Mouse (Mus musculus): ENCODE measurements around the gene Pphln1. TPM values are rescaled to one million over a fixed set of nuclear protein-coding genes. Genes with fewer than 3 reads are reported as not detected.

Pphln1 gene
- polyA plus RNA-seq, 1 experiment from 2014 or later: 42.6 TPM

DNA sequence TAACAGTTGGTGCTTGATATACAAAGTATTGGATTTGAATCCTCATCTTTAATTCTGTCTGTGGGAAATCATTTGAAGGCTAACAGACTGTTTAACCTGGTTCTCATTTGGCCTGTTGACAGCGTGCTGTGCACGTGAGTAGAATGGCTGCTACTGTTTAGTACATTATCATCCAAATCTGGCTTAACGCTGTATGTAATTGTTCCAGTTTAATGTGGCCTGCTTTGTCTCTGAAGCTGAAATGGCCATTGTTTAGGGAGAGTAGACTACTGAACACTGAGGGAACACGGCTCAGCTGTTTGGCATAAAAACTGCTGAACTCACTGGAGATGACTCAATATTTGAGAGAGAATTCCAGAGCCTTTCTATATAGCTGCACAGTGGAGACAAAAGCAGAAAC lies 81.3 kb downstream of the Pphln1 start:
- H3K36me3 ChIP-seq (ENCODE audit: control insufficient read depth, insufficient read depth, low read length): no peaks in the 10 kb centered on the region
- no peak for ATAC-seq (ENCODE audit: low read depth)
- no peaks in the 10 kb centered on the region for H3K27me3 ChIP-seq (ENCODE audit: control insufficient read depth, insufficient read depth, low read depth, low read length)
- H3K4me1 ChIP-seq (replicated peaks; ENCODE audit: control insufficient read depth, insufficient read depth, low read length): peaks cover 18% of the 10 kb centered on the region
- no peak overlapping the region for H3K27ac ChIP-seq (ENCODE audit: low read length)
- 76% methylated on average over 4 of the region's 4 CpGs for WGBS
- H3K9me3 ChIP-seq (ENCODE audit: control insufficient read depth, low read length): no peaks in the 10 kb centered on the region
- H3K9ac ChIP-seq (ENCODE audit: low read length): no peak overlapping the region
- H3K4me3 ChIP-seq (ENCODE audit: low read length): no peak overlapping the region
- no peak overlapping the region for H3K4me2 ChIP-seq (ENCODE audit: low read depth, low read length)

DNA sequence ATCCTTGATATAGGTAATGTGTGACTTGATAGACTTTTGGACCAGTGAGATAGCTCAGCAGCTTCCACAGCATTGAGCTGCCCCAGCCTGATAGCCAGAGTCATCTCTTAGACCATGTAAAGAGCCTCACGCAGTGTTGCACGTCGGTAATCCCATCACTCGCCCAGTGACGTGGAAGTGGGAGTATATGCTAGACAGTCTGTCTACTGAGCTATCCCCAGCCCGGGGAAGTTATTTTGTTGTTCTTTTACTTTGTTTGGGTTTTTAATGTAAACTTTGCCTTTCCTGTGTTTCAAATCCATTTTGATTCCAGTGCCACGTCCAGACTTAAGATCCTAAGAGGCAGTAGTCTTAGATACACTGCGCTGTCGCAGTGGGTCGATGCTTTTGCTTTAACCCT lies 83.0 kb downstream of the Pphln1 start:
- Histone ChIP-seq H3K27ac (ENCODE audit: low read length) (no peak overlapping the region), H3K27me3 (ENCODE audit: control insufficient read depth, insufficient read depth, low read depth, low read length) (no peaks in the 10 kb centered on the region), H3K4me1 (replicated peaks; ENCODE audit: control insufficient read depth, insufficient read depth, low read length) (peaks cover 10% of the 10 kb centered on the region; the same call in 1 of the 2 replicates), H3K4me2 (ENCODE audit: low read depth, low read length) (no peak overlapping the region), H3K9ac (ENCODE audit: low read length) (no peak overlapping the region), H3K9me3 (ENCODE audit: control insufficient read depth, low read length) (no peaks in the 10 kb centered on the region), H3K36me3 (ENCODE audit: control insufficient read depth, insufficient read depth, low read length) (no peaks in the 10 kb centered on the region), H3K4me3 (ENCODE audit: low read length) (no peak overlapping the region)
- 64% methylated on average over 10 of the region's 10 CpGs for WGBS
- 0 out of 2 replicates have a peak, but pooled peaks have one; percentile 46 for ATAC-seq (ENCODE audit: low read depth)

DNA sequence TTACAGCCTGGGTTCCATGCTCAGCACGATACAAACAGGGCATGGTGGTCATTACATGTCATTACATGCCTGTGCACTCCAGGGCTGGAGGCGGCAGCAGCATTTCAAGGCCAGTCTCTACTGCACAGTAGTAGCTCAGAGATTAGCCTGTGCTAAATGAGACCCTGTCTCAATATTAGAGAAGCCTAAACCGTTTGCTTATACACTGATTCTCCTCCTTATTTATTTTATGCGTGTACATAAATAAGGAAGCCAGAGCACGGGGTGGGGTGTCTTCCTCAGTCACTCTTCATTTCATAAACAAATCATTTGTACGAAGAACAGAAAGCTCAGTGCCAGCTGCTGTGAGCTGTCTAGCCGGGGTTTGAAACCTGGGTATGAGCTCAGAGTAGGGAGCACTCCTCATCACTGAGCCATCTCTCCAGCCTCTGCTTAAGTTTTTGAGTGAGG lies 86.1 kb downstream of the Pphln1 start:
- 34% methylated on average over 7 of the region's 7 CpGs for WGBS
- Histone ChIP-seq H3K27ac (ENCODE audit: low read length) (peak overlapping the region; percentile 70), H3K9ac (ENCODE audit: low read length) (no peak overlapping the region), H3K4me2 (ENCODE audit: low read depth, low read length) (no peak overlapping the region), H3K9me3 (ENCODE audit: control insufficient read depth, low read length) (no peaks in the 10 kb centered on the region), H3K4me3 (ENCODE audit: low read length) (no peak overlapping the region), H3K27me3 (ENCODE audit: control insufficient read depth, insufficient read depth, low read depth, low read length) (no peaks in the 10 kb centered on the region), H3K4me1 (replicated peaks; ENCODE audit: control insufficient read depth, insufficient read depth, low read length) (peaks cover 7% of the 10 kb centered on the region; the same call in 1 of the 2 replicates), H3K36me3 (ENCODE audit: control insufficient read depth, insufficient read depth, low read length) (0 out of 2 replicates have a peak, but pooled peaks cover 2% of the 10 kb centered on the region)
- peak; percentile 72 for ATAC-seq (ENCODE audit: low read depth)

DNA sequence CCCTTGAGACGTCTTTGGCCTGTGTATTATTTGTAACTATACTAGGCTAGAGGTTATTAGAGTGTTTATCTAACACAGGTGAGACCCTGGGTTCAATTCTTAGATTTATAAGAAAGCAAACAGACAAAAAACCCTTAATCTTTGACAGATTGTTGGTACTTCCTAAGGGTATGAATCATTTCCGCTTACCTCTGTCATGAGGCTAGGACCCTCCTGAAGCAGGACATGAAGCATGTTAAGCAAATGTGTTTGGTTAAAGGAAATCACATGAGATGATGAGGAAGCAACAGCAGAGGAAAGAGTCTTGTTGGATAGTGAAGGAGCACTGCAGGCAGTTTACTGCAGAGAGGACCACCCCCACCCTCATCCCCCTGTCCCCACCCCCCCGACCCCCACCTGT lies 87.1 kb downstream of the Pphln1 start:
- 49% methylated on average over 3 of the region's 3 CpGs for WGBS
- H3K27me3 ChIP-seq (ENCODE audit: control insufficient read depth, insufficient read depth, low read depth, low read length): no peaks in the 10 kb centered on the region
- H3K9ac ChIP-seq (ENCODE audit: low read length): no peak overlapping the region
- H3K4me3 ChIP-seq (ENCODE audit: low read length): no peak overlapping the region
- no peaks in the 10 kb centered on the region for H3K9me3 ChIP-seq (ENCODE audit: control insufficient read depth, low read length)
- ATAC-seq (ENCODE audit: low read depth): 0 out of 2 replicates have a peak, but pooled peaks have one; percentile 40
- peaks cover 7% of the 10 kb centered on the region; the same call in 1 of the 2 replicates for H3K4me1 ChIP-seq (replicated peaks; ENCODE audit: control insufficient read depth, insufficient read depth, low read length)
- no peak overlapping the region for H3K4me2 ChIP-seq (ENCODE audit: low read depth, low read length)
- H3K27ac ChIP-seq (ENCODE audit: low read length): peak overlapping the region; percentile 67; the same call in 1 of the 2 replicates
- H3K36me3 ChIP-seq (ENCODE audit: control insufficient read depth, insufficient read depth, low read length): 0 out of 2 replicates have a peak, but pooled peaks cover 2% of the 10 kb centered on the region

DNA sequence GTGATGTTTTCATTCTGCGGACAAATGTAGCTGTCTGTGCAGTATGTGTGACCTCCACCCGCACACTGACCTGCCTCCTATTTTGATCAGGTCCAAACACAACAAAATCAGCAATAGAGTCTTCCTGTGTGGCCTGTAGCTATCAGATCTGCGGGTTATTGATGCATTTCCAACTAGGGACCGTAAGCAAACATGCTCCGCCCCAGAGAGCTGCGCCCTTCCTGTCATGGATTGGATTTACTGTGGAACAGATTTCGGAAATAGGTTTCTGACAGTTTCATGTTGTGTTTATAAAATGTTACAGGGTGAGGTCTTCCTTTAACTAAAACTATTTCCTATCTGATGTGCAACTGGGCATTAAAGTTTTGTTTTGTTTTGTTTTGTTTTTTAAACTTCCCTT lies 87.9 kb downstream of the Pphln1 start:
- H3K4me3 ChIP-seq (ENCODE audit: low read length): no peak overlapping the region
- 59% methylated on average over 7 of the region's 7 CpGs for WGBS
- H3K27me3 ChIP-seq (ENCODE audit: control insufficient read depth, insufficient read depth, low read depth, low read length): no peaks in the 10 kb centered on the region
- no peaks in the 10 kb centered on the region for H3K9me3 ChIP-seq (ENCODE audit: control insufficient read depth, low read length)
- H3K36me3 ChIP-seq (ENCODE audit: control insufficient read depth, insufficient read depth, low read length): 0 out of 2 replicates have a peak, but pooled peaks cover 2% of the 10 kb centered on the region
- peaks cover 6% of the 10 kb centered on the region; the same call in 1 of the 2 replicates for H3K4me1 ChIP-seq (replicated peaks; ENCODE audit: control insufficient read depth, insufficient read depth, low read length)
- peak overlapping the region; percentile 67; the same call in 1 of the 2 replicates for H3K27ac ChIP-seq (ENCODE audit: low read length)
- no peak overlapping the region for H3K4me2 ChIP-seq (ENCODE audit: low read depth, low read length)
- peak; percentile 37; the same call in 1 of the 2 replicates for ATAC-seq (ENCODE audit: low read depth)
- no peak overlapping the region for H3K9ac ChIP-seq (ENCODE audit: low read length)

DNA sequence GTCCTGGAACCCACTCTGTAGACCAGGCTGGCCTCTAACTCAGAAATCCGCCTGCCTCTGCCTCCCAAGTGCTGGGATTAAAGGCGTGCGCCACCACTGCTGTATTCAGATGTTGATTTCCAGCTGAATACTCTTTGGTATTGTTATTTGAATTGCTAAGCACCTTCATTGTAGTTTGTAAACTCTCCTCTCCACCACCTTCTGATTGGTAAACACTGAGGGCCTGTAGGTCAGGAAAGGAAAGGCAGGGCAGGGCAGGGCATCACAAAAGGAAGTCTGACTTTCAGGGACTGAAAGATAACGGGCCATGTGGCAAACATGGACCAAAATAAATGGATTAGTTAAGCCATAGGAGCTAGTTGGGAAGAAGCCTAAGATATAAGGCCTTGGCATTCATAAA lies 91.4 kb downstream of the Pphln1 start:
- H3K27ac ChIP-seq (ENCODE audit: low read length): no peak overlapping the region
- no peak overlapping the region for H3K9ac ChIP-seq (ENCODE audit: low read length)
- H3K27me3 ChIP-seq (ENCODE audit: control insufficient read depth, insufficient read depth, low read depth, low read length): no peaks in the 10 kb centered on the region
- no peak overlapping the region for H3K4me3 ChIP-seq (ENCODE audit: low read length)
- no peaks in the 10 kb centered on the region for H3K9me3 ChIP-seq (ENCODE audit: control insufficient read depth, low read length)
- H3K4me1 ChIP-seq (replicated peaks; ENCODE audit: control insufficient read depth, insufficient read depth, low read length): 0 out of 2 replicates have a peak, but pooled peaks cover 2% of the 10 kb centered on the region
- H3K36me3 ChIP-seq (ENCODE audit: control insufficient read depth, insufficient read depth, low read length): peaks cover 2% of the 10 kb centered on the region; the same call in 1 of the 2 replicates
- ATAC-seq (ENCODE audit: low read depth): no peak
- H3K4me2 ChIP-seq (ENCODE audit: low read depth, low read length): no peak overlapping the region
- 80% methylated on average over 4 of the region's 4 CpGs for WGBS

DNA sequence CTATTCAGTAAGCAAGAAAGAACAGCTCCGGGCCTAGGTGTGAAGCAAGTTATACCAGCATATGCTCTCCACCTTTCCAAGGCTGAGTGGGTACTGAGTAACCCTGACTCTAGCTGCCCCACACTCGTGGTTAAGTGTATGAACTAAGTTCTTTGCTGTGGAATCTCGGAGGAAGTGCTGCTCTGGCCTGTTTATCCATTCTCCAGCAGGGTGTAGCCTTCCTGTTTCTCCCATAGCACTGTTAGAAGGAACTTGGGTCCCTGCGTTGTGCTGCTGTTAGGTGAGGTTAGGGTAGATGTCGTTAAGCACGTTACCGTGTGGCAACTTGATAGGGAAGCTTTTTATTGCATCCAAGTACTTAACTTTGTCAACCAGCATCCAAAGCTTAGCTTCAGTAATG lies 96.5 kb downstream of the Pphln1 start:
- no peak overlapping the region for H3K9ac ChIP-seq (ENCODE audit: low read length)
- no peak overlapping the region for H3K4me3 ChIP-seq (ENCODE audit: low read length)
- H3K27me3 ChIP-seq (ENCODE audit: control insufficient read depth, insufficient read depth, low read depth, low read length): no peaks in the 10 kb centered on the region
- no peaks in the 10 kb centered on the region for H3K9me3 ChIP-seq (ENCODE audit: control insufficient read depth, low read length)
- H3K4me1 ChIP-seq (replicated peaks; ENCODE audit: control insufficient read depth, insufficient read depth, low read length): no peaks in the 10 kb centered on the region
- no peak overlapping the region for H3K4me2 ChIP-seq (ENCODE audit: low read depth, low read length)
- WGBS: 72% methylated on average over 7 of the region's 7 CpGs
- 0 out of 2 replicates have a peak, but pooled peaks have one; percentile 26 for ATAC-seq (ENCODE audit: low read depth)
- no peak overlapping the region for H3K27ac ChIP-seq (ENCODE audit: low read length)
- H3K36me3 ChIP-seq (ENCODE audit: control insufficient read depth, insufficient read depth, low read length): peaks cover 10% of the 10 kb centered on the region

DNA sequence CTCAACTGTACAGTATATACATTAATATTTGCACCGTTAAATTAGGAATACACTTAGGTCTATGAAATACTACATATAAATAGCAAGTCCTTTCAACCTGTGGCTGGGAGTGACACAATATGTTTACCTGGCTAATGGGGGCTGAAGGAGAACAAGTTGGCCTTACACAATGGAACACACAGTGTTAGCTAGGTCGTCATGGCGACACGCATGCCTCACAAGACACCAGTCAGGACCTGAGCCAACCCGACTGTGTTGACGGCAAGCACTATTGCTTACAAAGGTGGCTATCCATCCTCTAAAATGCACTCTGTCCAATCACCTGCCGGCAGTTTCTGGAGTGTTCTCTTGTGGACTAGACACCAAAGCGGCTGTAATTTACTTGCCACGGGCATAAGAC lies 101.7 kb downstream of the Pphln1 start:
- Histone ChIP-seq H3K4me2 (ENCODE audit: low read depth, low read length) (no peak overlapping the region), H3K9ac (ENCODE audit: low read length) (no peak overlapping the region), H3K27me3 (ENCODE audit: control insufficient read depth, insufficient read depth, low read depth, low read length) (no peaks in the 10 kb centered on the region), H3K4me1 (replicated peaks; ENCODE audit: control insufficient read depth, insufficient read depth, low read length) (no peaks in the 10 kb centered on the region), H3K27ac (ENCODE audit: low read length) (no peak overlapping the region), H3K4me3 (ENCODE audit: low read length) (no peak overlapping the region), H3K36me3 (ENCODE audit: control insufficient read depth, insufficient read depth, low read length) (peaks cover 54% of the 10 kb centered on the region), H3K9me3 (ENCODE audit: control insufficient read depth, low read length) (no peaks in the 10 kb centered on the region)
- 73% methylated on average over 9 of the region's 9 CpGs for WGBS
- ATAC-seq (ENCODE audit: low read depth): no peak

DNA sequence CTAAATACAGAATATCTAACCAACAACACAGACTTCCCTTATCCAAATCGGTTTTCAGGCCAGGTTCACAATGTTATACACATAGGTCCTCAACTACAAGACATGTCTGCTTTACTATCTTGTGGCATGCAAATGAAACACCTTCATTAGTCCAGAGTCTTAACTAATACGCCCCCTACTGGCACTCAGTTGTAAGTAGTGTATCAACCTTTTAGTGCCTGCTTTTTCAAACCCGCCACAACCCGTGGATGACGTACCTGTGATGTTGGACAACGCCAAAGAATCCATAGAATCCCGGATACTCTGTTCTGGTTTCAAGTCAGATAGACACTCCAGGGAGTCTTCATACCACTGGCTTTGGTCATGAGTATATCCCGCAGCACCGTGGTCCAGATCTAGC lies 104.6 kb downstream of the Pphln1 start:
- no peak for ATAC-seq (ENCODE audit: low read depth)
- H3K27ac ChIP-seq (ENCODE audit: low read length): no peak overlapping the region
- no peak overlapping the region for H3K4me3 ChIP-seq (ENCODE audit: low read length)
- 87% methylated on average over 9 of the region's 9 CpGs for WGBS
- peaks cover 69% of the 10 kb centered on the region for H3K36me3 ChIP-seq (ENCODE audit: control insufficient read depth, insufficient read depth, low read length)
- no peaks in the 10 kb centered on the region for H3K4me1 ChIP-seq (replicated peaks; ENCODE audit: control insufficient read depth, insufficient read depth, low read length)
- no peak overlapping the region for H3K4me2 ChIP-seq (ENCODE audit: low read depth, low read length)
- H3K9ac ChIP-seq (ENCODE audit: low read length): no peak overlapping the region
- no peaks in the 10 kb centered on the region for H3K9me3 ChIP-seq (ENCODE audit: control insufficient read depth, low read length)
- H3K27me3 ChIP-seq (ENCODE audit: control insufficient read depth, insufficient read depth, low read depth, low read length): no peaks in the 10 kb centered on the region
